Mouse (Mus musculus) frontal cortex, adult 2 months (tissue): ENCODE data around the gene Myl9. TPM values are rescaled to one million over a fixed set of nuclear protein-coding genes. Genes with fewer than 3 reads are reported as not detected.
A peak's percentile ranks its signal among the peaks of the same experiment; 100 is the strongest.

ENCODE experiments used
- DNase-seq, 2 experiments: peaks; one replicate each; pipeline ENCODE4 v3.0.0; 2022; ENCODE audit warnings: low spot score in 1 of 2; ENCODE audit errors: extremely low spot score in 1 of 2
- polyA plus RNA-seq: library from polyadenylated mRNA; depleted of rRNA; stranded (reverse); fragments of >200 nt; gene quantifications from 2 replicates; pipeline ENCODE4 v1.2.3, GENCODE M21; 2012

Gene Myl9
- polyA plus RNA-seq, 1 experiment, result 57.3 TPM

- DNase-seq, result no peak
Observed at GRCm38 (mm10) chr2:156763101-156763500, 12.1 kb upstream of the Myl9 start.

DNA sequence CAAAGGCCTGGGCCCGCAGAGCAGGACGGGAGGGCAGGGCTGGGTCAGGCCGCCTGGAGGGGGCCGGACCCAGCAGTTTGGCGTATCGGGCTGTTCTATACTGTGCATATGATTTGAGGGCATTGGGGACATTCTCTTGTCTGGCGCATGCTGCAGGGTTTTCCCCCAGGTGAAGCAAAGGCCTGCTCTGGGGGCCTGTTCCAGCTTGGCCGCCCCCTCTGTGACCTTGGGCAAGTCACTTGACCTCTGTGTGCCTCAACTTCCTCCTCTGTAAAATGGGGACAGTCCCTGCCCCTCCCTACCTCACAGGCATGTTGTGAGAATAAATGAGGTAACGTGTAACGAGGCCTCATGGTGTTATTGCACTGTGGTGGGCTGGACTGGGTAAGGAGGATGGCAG lies 11.2 kb upstream of the Myl9 start:
- no peak for DNase-seq

GRCm38 (mm10) chr2:156764747-156765146 lies 10.5 kb upstream of the Myl9 start:
- DNase-seq, result no peak

DNA sequence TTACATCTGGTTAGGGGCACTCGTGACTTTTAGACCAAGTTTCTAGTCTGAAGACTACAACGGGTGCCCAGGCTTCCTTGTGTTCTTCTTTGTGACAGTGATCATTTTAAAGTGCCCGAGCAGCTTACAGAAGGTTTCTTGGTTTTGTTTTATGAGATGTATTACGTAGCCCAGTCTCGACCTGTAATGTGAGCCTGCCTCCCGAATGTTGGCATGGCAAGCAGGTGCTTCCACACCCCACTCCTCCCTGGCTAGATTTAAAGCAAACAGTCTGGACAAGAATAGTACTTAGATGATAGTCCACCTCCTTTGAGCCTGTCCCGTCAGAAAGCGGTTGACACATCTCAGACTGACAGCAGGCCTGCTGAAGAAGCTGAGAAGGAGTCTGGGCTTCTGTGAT lies 9.6 kb upstream of the Myl9 start:
- DNase-seq, result no peak

DNA sequence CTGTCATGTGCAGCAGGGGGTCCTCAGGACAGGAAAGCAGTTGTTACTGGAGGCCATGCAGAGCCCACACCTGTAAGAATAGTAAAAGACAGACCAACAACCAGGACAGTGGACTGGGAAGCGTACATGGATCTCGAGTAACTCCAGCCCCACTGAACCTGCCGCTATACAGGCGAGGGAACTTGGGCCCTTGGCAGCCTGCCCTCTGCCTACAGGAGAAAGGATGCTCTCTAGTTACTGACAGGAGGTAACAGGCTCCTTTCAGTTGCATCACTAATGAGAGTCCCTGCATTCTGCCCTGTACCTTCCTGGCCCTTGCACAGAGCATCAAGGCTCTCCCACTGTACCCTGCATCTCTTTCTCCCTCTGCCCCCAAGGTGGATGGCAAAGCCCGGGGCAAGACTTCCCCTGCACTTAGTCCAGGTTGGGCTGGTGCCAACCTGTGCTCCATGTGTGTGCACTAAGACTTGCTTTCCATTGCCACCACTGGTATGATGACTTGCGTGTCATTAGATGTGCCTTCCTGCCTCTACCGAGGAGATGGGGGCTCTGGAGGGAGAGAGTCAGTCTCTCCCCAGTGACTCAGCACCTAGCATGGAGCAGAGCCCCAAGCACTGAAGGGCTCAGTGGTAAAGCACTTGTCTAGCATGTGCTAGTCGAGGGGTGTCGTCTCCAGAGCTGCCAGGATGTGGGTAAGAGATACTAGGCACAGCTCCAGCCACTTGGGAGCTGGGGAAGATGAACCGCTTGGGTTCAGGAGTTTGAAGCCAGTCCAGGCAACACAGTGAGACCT lies 8.8 kb upstream of the Myl9 start:
- DNase-seq, result peak in 1 of 2 experiments; percentile 57

DNA sequence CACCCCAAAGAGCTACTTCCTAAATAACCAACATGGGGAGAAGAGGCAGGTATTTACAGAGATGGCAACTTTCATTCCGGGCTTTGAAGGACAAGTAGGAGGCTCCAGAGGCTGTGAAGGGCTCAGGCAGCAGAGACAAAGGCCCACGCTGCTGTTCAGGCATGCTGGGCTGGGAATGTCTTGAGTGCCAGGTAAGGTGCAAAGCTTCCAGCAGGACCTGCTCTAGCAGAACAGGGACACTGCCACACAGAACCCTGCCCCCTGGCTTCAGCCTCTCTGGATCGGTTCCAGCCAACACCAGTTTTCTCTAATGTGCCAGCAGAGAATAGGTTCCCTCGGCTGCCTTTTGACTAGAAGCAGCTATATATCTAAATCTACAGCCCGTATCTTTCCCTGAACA lies 8.1 kb upstream of the Myl9 start:
- DNase-seq, result no peak

DNA sequence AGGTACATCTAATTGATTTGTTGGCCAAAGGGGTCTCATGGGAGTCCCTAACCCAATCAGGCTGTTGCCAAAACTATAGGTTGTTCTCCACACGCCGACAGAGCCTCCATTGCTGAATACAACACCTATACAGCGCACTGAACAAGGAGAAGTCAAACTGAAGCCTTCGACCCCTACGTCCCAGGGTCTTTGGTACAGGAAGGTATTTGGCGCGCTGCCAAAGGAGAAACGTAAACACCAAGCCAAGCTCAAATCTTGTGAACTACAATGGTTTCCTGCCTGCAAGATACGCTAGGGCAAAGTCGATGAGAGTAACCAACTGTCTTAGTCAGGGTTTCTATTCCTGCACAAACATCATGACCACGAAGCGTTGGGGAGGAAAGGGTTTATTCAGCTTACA lies 5.9 kb upstream of the Myl9 start:
- DNase-seq, result no peak

- DNase-seq, result no peak
Observed at GRCm38 (mm10) chr2:156773470-156773869, 1.8 kb upstream of the Myl9 start.

GRCm38 (mm10) chr2:156774035-156774737 lies 1.0 kb upstream of the Myl9 start:
- no peak for DNase-seq

GRCm38 (mm10) chr2:156775455-156776435 lies 525 bp downstream of the Myl9 start:
- DNase-seq, result no peak

GRCm38 (mm10) chr2:156776907-156777306 lies 1.7 kb downstream of the Myl9 start:
- no peak for DNase-seq

DNA sequence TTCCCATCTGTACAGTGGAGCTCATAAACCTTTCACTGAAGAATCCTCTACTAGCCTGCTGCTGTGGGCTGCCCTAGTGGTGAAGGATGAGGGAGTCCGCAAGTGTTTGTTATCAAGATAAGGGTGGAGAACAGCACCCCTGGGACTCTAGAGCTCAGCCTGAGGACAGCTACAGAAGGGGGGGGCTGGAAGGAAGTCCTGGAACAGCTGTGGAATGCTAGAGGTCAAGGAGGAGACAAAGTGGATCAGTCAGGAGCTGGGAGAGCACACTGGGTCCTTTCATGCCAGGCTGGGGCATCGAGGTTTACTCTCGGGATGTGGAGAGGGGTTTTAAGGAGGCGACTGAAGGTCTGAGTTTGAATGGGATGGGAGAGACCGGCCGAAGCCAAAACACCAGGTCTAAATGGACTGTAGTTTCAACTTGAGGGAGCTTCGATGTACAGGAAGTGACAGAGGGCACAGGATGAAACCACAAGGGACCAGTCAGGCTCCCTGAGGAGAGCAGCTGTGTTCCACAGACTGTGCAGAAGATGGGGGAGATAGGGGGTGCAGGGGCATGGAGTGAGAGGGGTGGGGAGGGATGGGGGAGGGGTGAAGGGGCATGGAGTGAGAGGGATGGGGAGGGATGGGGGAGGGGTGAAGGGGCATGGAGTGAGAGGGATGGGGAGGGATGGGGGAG lies 2.2 kb downstream of the Myl9 start:
- DNase-seq, result no peak

- no peak for DNase-seq
Observed at GRCm38 (mm10) chr2:156778571-156778970, 3.4 kb downstream of the Myl9 start.

DNA sequence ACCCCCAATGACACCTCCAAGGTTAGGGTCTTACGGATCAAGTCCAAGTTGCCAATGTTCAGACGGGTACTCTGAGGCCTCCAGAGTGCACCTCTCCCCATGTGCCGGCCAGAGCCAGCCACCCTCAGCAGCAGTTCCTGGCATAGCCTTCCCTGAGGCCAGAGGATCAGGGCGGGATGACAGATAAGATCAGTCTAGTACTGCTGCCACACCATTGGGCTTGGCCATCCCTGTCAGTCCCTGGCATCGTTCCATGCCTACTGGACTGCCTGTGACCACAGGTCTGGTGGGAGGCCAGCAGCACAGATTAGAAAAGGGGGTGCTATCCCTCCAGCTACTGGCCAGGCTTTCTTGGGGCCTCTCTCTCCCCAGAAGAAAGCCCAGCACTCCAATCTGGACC lies 3.8 kb downstream of the Myl9 start:
- no peak for DNase-seq

DNA sequence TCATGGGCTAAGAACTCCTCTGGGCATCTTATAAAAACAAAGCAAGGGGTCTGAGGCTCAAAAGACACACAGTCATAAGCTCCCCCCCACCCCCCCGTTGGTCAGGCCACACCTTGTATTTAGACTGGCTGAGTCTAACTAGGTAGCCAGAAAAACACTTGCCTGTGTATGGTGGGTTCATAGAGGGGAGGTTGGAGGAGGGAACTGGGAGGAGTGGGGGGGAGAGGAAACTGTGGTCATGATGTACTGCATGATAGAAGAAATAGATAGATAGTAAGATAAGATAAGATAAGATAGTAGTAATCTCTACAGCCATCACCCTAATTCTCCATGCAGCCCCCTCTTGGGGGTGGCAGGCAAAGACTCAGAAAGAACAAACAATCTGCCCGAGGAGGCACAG lies 4.3 kb downstream of the Myl9 start:
- no peak for DNase-seq

- no peak for DNase-seq
Observed at GRCm38 (mm10) chr2:156780129-156780528, 4.9 kb downstream of the Myl9 start.

GRCm38 (mm10) chr2:156780752-156781151 lies 5.5 kb downstream of the Myl9 start:
- DNase-seq, result no peak

DNA sequence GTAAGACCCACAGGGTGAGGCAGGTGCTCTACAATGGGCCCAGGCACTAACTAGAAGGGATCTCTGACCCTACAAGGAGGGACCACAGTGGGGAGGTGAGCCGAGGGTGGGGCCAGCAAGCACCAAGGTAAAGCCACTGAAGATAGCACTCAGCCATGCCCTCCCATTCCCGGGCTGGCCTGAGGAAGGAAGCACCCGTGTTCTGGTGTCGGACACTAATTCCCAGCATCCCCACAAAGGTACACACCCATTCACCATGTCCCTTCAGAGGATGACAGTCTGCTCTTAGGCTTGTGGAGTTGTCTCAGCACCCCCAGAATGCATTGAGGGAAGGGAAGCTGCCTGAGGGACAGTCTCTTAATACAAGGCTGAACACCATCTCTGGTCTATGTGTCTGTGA lies 6.1 kb downstream of the Myl9 start:
- no peak for DNase-seq

- no peak for DNase-seq
Observed at GRCm38 (mm10) chr2:156781836-156782480, 6.7 kb downstream of the Myl9 start.
